Mouse (Mus musculus): Measurements from ENCODE around the gene Wnt3. TPM values are rescaled to one million over a fixed set of nuclear protein-coding genes. Genes with fewer than 3 reads are reported as not detected.
"Not testable (repeated sequence)": the region's sequence is repeated elsewhere in the genome, so short reads cannot be mapped to it uniquely, and the experiment has no call there.

Wnt3 gene
- polyA plus RNA-seq, 1 experiment from 2014 or later = 5.8 TPM

GRCm38 (mm10) chr11:103758054-103758453, 15.9 kb upstream of the Wnt3 start:
- DNase-seq (ENCODE audit: low spot score) = no peak
- H3K36me3 ChIP-seq = no peaks in the 10 kb centered on the region
- H3K4me3 ChIP-seq = no peak overlapping the region
- no peaks in the 10 kb centered on the region for H3K9me3 ChIP-seq (replicated peaks)
- H3K4me1 ChIP-seq = no peaks in the 10 kb centered on the region
- WGBS = 49% methylated on average over 11 of the region's 11 CpGs
- H3K27me3 ChIP-seq (ENCODE audit: low read depth, poor library complexity, severe bottlenecking) = peaks cover 27% of the 10 kb centered on the region
- H3K27ac ChIP-seq = no peak overlapping the region

GRCm38 (mm10) chr11:103758706-103759105, 15.2 kb upstream of the Wnt3 start:
- no peak overlapping the region for H3K27ac ChIP-seq
- H3K36me3 ChIP-seq = no peaks in the 10 kb centered on the region
- H3K4me3 ChIP-seq = no peak overlapping the region
- peak; percentile 91 for DNase-seq (ENCODE audit: low spot score)
- H3K27me3 ChIP-seq (ENCODE audit: low read depth, poor library complexity, severe bottlenecking) = peaks cover 21% of the 10 kb centered on the region; the same call in 1 of the 2 replicates
- H3K4me1 ChIP-seq = no peaks in the 10 kb centered on the region
- no peaks in the 10 kb centered on the region for H3K9me3 ChIP-seq (replicated peaks)
- 14% methylated on average over 6 of the region's 6 CpGs for WGBS

- Histone ChIP-seq H3K9me3 (replicated peaks) (no peaks in the 10 kb centered on the region), H3K27me3 (ENCODE audit: low read depth, poor library complexity, severe bottlenecking) (peaks cover 21% of the 10 kb centered on the region; the same call in 1 of the 2 replicates), H3K36me3 (no peaks in the 10 kb centered on the region), H3K4me1 (peaks cover 4% of the 10 kb centered on the region), H3K27ac (no peak overlapping the region), H3K4me3 (no peak overlapping the region)
- 63% methylated on average over 7 of the region's 7 CpGs for WGBS
- DNase-seq (ENCODE audit: low spot score) = no peak
Measured at GRCm38 (mm10) chr11:103760101-103760500, 13.8 kb upstream of the Wnt3 start.

- not testable (repeated sequence) for DNase-seq (ENCODE audit: low spot score); H3K27ac ChIP-seq; H3K9me3 ChIP-seq (replicated peaks); H3K36me3 ChIP-seq; H3K4me3 ChIP-seq
- Histone ChIP-seq H3K4me1 (peaks cover 12% of the 10 kb centered on the region), H3K27me3 (ENCODE audit: low read depth, poor library complexity, severe bottlenecking) (peaks cover 26% of the 10 kb centered on the region)
- WGBS = 85% methylated on average over 5 of the region's 5 CpGs
Measured at GRCm38 (mm10) chr11:103760891-103761290, 13.1 kb upstream of the Wnt3 start.

GRCm38 (mm10) chr11:103763410-103764163, 10.4 kb upstream of the Wnt3 start:
- H3K4me1 ChIP-seq = peaks cover 12% of the 10 kb centered on the region
- WGBS = 30% methylated on average over 10 of the region's 10 CpGs
- H3K27ac ChIP-seq = no peak overlapping the region
- DNase-seq (ENCODE audit: low spot score) = no peak
- H3K27me3 ChIP-seq (ENCODE audit: low read depth, poor library complexity, severe bottlenecking) = peaks cover 47% of the 10 kb centered on the region
- H3K9me3 ChIP-seq (replicated peaks) = no peaks in the 10 kb centered on the region
- no peaks in the 10 kb centered on the region for H3K36me3 ChIP-seq
- no peak overlapping the region for H3K4me3 ChIP-seq

- Histone ChIP-seq H3K27ac (no peak overlapping the region), H3K27me3 (ENCODE audit: low read depth, poor library complexity, severe bottlenecking) (peaks cover 52% of the 10 kb centered on the region)
- no peak for DNase-seq (ENCODE audit: low spot score)
Measured at GRCm38 (mm10) chr11:103764601-103765000, 9.3 kb upstream of the Wnt3 start.

GRCm38 (mm10) chr11:103765556-103766011, 8.4 kb upstream of the Wnt3 start:
- no peak for DNase-seq (ENCODE audit: low spot score)
- peaks cover 61% of the 10 kb centered on the region for H3K27me3 ChIP-seq (ENCODE audit: low read depth, poor library complexity, severe bottlenecking)
- WGBS = 8% methylated on average over 6 of the region's 6 CpGs

More at GRCm38 (mm10) chr11:103764601-103765000, 9.3 kb upstream of the Wnt3 start:
- Histone ChIP-seq H3K4me3 (no peak overlapping the region), H3K36me3 (no peaks in the 10 kb centered on the region), H3K9me3 (replicated peaks) (no peaks in the 10 kb centered on the region), H3K4me1 (peaks cover 12% of the 10 kb centered on the region)
- WGBS = 62% methylated on average over 6 of the region's 6 CpGs

GRCm38 (mm10) chr11:103771160-103771817, 2.7 kb upstream of the Wnt3 start:
- DNase-seq (ENCODE audit: low spot score) = no peak
- Histone ChIP-seq H3K4me3 (no peak overlapping the region), H3K9me3 (replicated peaks) (no peaks in the 10 kb centered on the region), H3K27me3 (ENCODE audit: low read depth, poor library complexity, severe bottlenecking) (peaks cover 99% of the 10 kb centered on the region), H3K36me3 (no peaks in the 10 kb centered on the region), H3K4me1 (peaks cover 34% of the 10 kb centered on the region), H3K27ac (no peak overlapping the region)
- 1% methylated on average over 19 of the region's 19 CpGs for WGBS

More at GRCm38 (mm10) chr11:103765556-103766011, 8.4 kb upstream of the Wnt3 start:
- Histone ChIP-seq H3K27ac (no peak overlapping the region), H3K4me1 (peaks cover 12% of the 10 kb centered on the region), H3K36me3 (no peaks in the 10 kb centered on the region), H3K9me3 (replicated peaks) (no peaks in the 10 kb centered on the region), H3K4me3 (no peak overlapping the region)

GRCm38 (mm10) chr11:103772505-103773386, 1.2 kb upstream of the Wnt3 start:
- H3K27me3 ChIP-seq (ENCODE audit: low read depth, poor library complexity, severe bottlenecking) = peaks cover 100% of the 10 kb centered on the region
- peak overlapping the region; percentile 41 for H3K4me3 ChIP-seq
- DNase-seq (ENCODE audit: low spot score) = peak; percentile 59
- no peaks in the 10 kb centered on the region for H3K36me3 ChIP-seq
- H3K4me1 ChIP-seq = peaks cover 38% of the 10 kb centered on the region
- H3K27ac ChIP-seq = no peak overlapping the region
- under 1% methylated on average over 23 of the region's 23 CpGs for WGBS
- H3K9me3 ChIP-seq (replicated peaks) = no peaks in the 10 kb centered on the region

- peaks cover 98% of the 10 kb centered on the region for H3K27me3 ChIP-seq (ENCODE audit: low read depth, poor library complexity, severe bottlenecking)
Measured at GRCm38 (mm10) chr11:103774228-103774530, 229 bp downstream of the Wnt3 start.

GRCm38 (mm10) chr11:103780152-103780551, 6.2 kb downstream of the Wnt3 start:
- H3K9me3 ChIP-seq (replicated peaks) = no peaks in the 10 kb centered on the region
- H3K4me3 ChIP-seq = no peak overlapping the region
- 39% methylated on average over 9 of the region's 9 CpGs for WGBS
- H3K27me3 ChIP-seq (ENCODE audit: low read depth, poor library complexity, severe bottlenecking) = peaks cover 64% of the 10 kb centered on the region
- no peaks in the 10 kb centered on the region for H3K36me3 ChIP-seq
- DNase-seq (ENCODE audit: low spot score) = no peak
- H3K27ac ChIP-seq = no peak overlapping the region
- H3K4me1 ChIP-seq = peaks cover 17% of the 10 kb centered on the region; the same call in 1 of the 2 replicates

More at GRCm38 (mm10) chr11:103774228-103774530, 229 bp downstream of the Wnt3 start:
- Histone ChIP-seq H3K4me1 (peaks cover 39% of the 10 kb centered on the region), H3K4me3 (peak overlapping the region; percentile 41), H3K27ac (no peak overlapping the region), H3K9me3 (replicated peaks) (no peaks in the 10 kb centered on the region), H3K36me3 (no peaks in the 10 kb centered on the region)
- under 1% methylated on average over 19 of the region's 19 CpGs for whole genome bisulfite sequencing
- peak; percentile 60 for DNase-seq (ENCODE audit: low spot score)

GRCm38 (mm10) chr11:103789951-103790350, 16.0 kb downstream of the Wnt3 start:
- Histone ChIP-seq H3K27ac (no peak overlapping the region), H3K4me1 (no peaks in the 10 kb centered on the region), H3K36me3 (no peaks in the 10 kb centered on the region), H3K27me3 (ENCODE audit: low read depth, poor library complexity, severe bottlenecking) (peaks cover 54% of the 10 kb centered on the region), H3K4me3 (no peak overlapping the region), H3K9me3 (replicated peaks) (no peaks in the 10 kb centered on the region)
- no peak for DNase-seq (ENCODE audit: low spot score)
- WGBS = 87% methylated on average over 5 of the region's 5 CpGs

Measured in limb, embryonic 10.5 days (tissue).